Mouse (Mus musculus): ENCODE data around the gene Scn3a. TPM values are rescaled to one million over a fixed set of nuclear protein-coding genes. Genes with fewer than 3 reads are reported as not detected.

Scn3a gene
- polyA plus RNA-seq, 1 experiment from 2014 or later, result 4.7 TPM

GRCm38 (mm10) chr2:65421259-65422255 lies 145.9 kb downstream of the Scn3a start:
- H3K4me3 ChIP-seq, result no peak overlapping the region
- H3K27me3 ChIP-seq (replicated peaks; ENCODE audit: low read depth, poor library complexity, severe bottlenecking), result no peaks in the 10 kb centered on the region
- H3K9me3 ChIP-seq, result no peaks in the 10 kb centered on the region
- H3K27ac ChIP-seq (replicated peaks), result no peak overlapping the region
- no peak for DNase-seq (ENCODE audit: low spot score)
- WGBS, result 76% methylated on average over 11 of the region's 11 CpGs
- no peaks in the 10 kb centered on the region for H3K36me3 ChIP-seq (replicated peaks)
- H3K4me1 ChIP-seq, result peaks cover 5% of the 10 kb centered on the region

DNA sequence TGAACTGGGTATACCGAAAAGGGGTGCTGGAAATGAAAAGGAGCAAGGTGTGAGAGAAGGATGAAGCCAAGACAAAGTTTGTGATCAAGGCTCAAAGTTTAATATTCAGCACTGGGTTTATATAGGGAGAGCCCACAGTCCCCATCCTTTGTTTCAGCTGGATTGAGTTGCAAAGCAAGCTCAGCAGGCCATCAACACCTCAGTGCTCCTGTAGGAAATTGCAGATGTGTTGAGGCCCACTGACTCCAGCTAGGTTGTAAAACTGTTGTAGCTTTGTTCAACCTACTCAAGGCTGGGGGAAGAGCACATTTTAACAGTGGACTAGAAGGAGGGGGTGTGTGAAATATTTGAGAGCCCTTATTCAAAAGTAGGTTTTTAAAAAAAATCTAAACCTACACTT lies 148.8 kb downstream of the Scn3a start:
- DNase-seq (ENCODE audit: low spot score), result no peak
- Histone ChIP-seq H3K9me3 (no peaks in the 10 kb centered on the region), H3K27me3 (replicated peaks; ENCODE audit: low read depth, poor library complexity, severe bottlenecking) (no peaks in the 10 kb centered on the region), H3K27ac (replicated peaks) (no peak overlapping the region), H3K4me1 (peaks cover 16% of the 10 kb centered on the region), H3K36me3 (replicated peaks) (no peaks in the 10 kb centered on the region), H3K4me3 (no peak overlapping the region)
- WGBS, result 58% methylated on average over 1 of the region's 1 CpGs

GRCm38 (mm10) chr2:65416535-65416934 lies 150.9 kb downstream of the Scn3a start:
- Histone ChIP-seq H3K9me3 (no peaks in the 10 kb centered on the region), H3K36me3 (replicated peaks) (no peaks in the 10 kb centered on the region), H3K27me3 (replicated peaks; ENCODE audit: low read depth, poor library complexity, severe bottlenecking) (no peaks in the 10 kb centered on the region), H3K27ac (replicated peaks) (no peak overlapping the region), H3K4me1 (peaks cover 13% of the 10 kb centered on the region), H3K4me3 (no peak overlapping the region)
- WGBS, result 91% methylated on average over 1 of the region's 1 CpGs
- DNase-seq (ENCODE audit: low spot score), result no peak

DNA sequence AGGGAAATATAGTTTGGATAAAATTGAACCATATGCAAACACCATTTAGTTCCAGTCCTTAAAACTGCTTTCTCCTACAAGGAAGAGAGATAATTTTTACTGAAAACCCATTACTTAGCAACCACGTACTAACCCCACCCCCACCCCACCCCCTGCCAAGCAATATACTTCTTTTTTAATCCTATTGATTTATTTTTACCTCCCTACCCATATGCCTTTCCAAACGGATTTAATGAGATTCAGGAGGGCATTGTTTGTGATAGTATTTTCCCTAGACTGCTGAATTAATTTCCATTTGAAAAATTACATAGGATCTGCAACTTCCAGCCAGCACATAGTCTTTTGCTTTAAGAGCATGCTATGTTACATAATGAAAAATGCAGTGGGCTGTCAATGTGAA lies 152.1 kb downstream of the Scn3a start:
- Histone ChIP-seq H3K4me3 (peak overlapping the region; percentile 51), H3K27ac (replicated peaks) (no peak overlapping the region), H3K27me3 (replicated peaks; ENCODE audit: low read depth, poor library complexity, severe bottlenecking) (no peaks in the 10 kb centered on the region), H3K4me1 (peaks cover 13% of the 10 kb centered on the region), H3K9me3 (no peaks in the 10 kb centered on the region), H3K36me3 (replicated peaks) (no peaks in the 10 kb centered on the region)
- WGBS, result 2% methylated on average over 2 of the region's 2 CpGs
- no peak for DNase-seq (ENCODE audit: low spot score)

- no peaks in the 10 kb centered on the region for H3K27me3 ChIP-seq (replicated peaks; ENCODE audit: low read depth, poor library complexity, severe bottlenecking)
- H3K4me1 ChIP-seq, result peaks cover 13% of the 10 kb centered on the region
- peak overlapping the region; percentile 51 for H3K4me3 ChIP-seq
- peak; percentile 74 for DNase-seq (ENCODE audit: low spot score)
- H3K27ac ChIP-seq (replicated peaks), result peak overlapping the region; percentile 86
- no peaks in the 10 kb centered on the region for H3K9me3 ChIP-seq
- no peaks in the 10 kb centered on the region for H3K36me3 ChIP-seq (replicated peaks)
- 7% methylated on average over 6 of the region's 6 CpGs for WGBS
These were observed 152.6 kb downstream of the Scn3a start for GRCm38 (mm10) chr2:65414806-65415281.

- Histone ChIP-seq H3K36me3 (replicated peaks) (no peaks in the 10 kb centered on the region), H3K4me1 (peaks cover 13% of the 10 kb centered on the region), H3K27me3 (replicated peaks; ENCODE audit: low read depth, poor library complexity, severe bottlenecking) (no peaks in the 10 kb centered on the region), H3K27ac (replicated peaks) (peak overlapping the region; percentile 86), H3K9me3 (no peaks in the 10 kb centered on the region), H3K4me3 (peak overlapping the region; percentile 51)
- WGBS, result under 1% methylated on average over 7 of the region's 7 CpGs
- peak; percentile 89 for DNase-seq (ENCODE audit: low spot score)
These were observed 153.2 kb downstream of the Scn3a start for GRCm38 (mm10) chr2:65414237-65414636.

DNA sequence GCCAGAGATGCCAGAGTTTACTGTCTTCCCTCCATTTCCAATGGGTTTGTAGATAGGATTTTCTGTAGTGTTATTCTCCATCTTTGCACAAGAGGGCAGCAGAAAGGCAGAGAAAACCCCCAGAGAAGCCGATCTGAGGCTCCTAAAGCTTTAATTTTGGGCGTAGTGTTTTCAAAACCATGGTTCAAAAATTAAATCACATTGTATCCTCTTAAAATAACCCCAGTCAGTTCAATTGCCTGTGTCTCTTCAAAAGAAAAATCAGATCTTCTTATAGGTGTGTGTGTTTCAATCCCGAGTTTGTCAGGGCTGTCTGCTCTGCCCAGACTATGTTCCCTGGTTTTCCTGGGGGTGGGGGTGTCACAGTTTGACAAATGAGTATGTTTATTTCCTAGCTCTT lies 153.7 kb downstream of the Scn3a start:
- Histone ChIP-seq H3K27ac (replicated peaks) (peak overlapping the region; percentile 86), H3K36me3 (replicated peaks) (no peaks in the 10 kb centered on the region), H3K27me3 (replicated peaks; ENCODE audit: low read depth, poor library complexity, severe bottlenecking) (no peaks in the 10 kb centered on the region), H3K4me1 (peaks cover 13% of the 10 kb centered on the region), H3K9me3 (no peaks in the 10 kb centered on the region), H3K4me3 (peak overlapping the region; percentile 51)
- 1% methylated on average over 3 of the region's 3 CpGs for WGBS
- peak; percentile 21 for DNase-seq (ENCODE audit: low spot score)

Other genes starting within 250 kb of the Scn3a start
- 0.29 and 0.42 TPM in 2 replicates for gene Slc38a11, start 203.6 kb downstream of the Scn3a start, polyA plus RNA-seq (2016; fragmentation: Nextera tagmentation; extraction: Ambion mirVana)
- 1.8 and 2.5 TPM in 2 replicates for gene Scn2a, start 53.1 kb upstream of the Scn3a start, polyA plus RNA-seq (2016; fragmentation: Nextera tagmentation; extraction: Ambion mirVana)